ENCODE assay signal across 24 mouse cellular contexts in genomic region chr5:107840549-107841238, GRCm38 (mm10). TPM values are rescaled to one million over a fixed set of nuclear protein-coding genes. Genes with fewer than 3 reads are reported as not detected.
DNase-seq lines count a peak whose midpoint lies in the region; ATAC-seq lines count a peak whose summit lies in the region.
"Had no signal": no experiment of that assay in that cellular context is flagged by ENCODE, and none has a peak within 500 bp of the region (broad histone marks: within the 10 kb centered on the region; RNA-seq: fewer than 3 reads in every experiment).

No protein-coding gene starts in this region.

- H3K4me1 ChIP-seq in forebrain, embryonic 10.5 days, result no peaks in the 10 kb centered on the region
- H3K4me1 ChIP-seq: forebrain, embryonic 13.5 days; hindbrain, embryonic 15.5 days; limb, embryonic 10.5 days had no signal

- peaks cover 27% of the 10 kb centered on the region for H3K36me3 ChIP-seq in forebrain, embryonic 10.5 days (replicated peaks)
- H3K36me3 ChIP-seq: hindbrain, embryonic 15.5 days had no signal

- 94% methylated on average over 5 of the region's 5 CpGs for WGBS in forebrain, embryonic 10.5 days

- H3K4me3 ChIP-seq in forebrain, embryonic 10.5 days, result no peak overlapping the region
- H3K4me3 ChIP-seq: forebrain, embryonic 13.5 days; heart, embryonic 13.5 days; hindbrain, embryonic 15.5 days; limb, embryonic 10.5 days; liver, embryonic 15.5 days had no signal

- peak; percentile 25 to 40 for DNase-seq in CD8-positive naive resting alpha-beta T cell, adult 2 months (ENCODE audit: low read depth in 2 of 2, low spot score in 2 of 2)
- peak; percentile 13 to 23 for DNase-seq in thymus, postnatal 36 days
- no peak for DNase-seq in forebrain, embryonic 10.5 days (ENCODE audit: extremely low spot score, low spot score)
- no peak for DNase-seq in left cerebral cortex, adult 11 months (ENCODE audit: low spot score)
- DNase-seq in left cerebral cortex, postnatal 36 days (ENCODE audit: low spot score in 2 of 2), result no peak
- DNase-seq: cerebellum, adult 9-11 months; heart, postnatal 36 days; kidney, adult 9 months; kidney, postnatal 36 days; right cerebral cortex, postnatal 25 days had no signal

- no peaks in the 10 kb centered on the region for H3K27me3 ChIP-seq in forebrain, embryonic 10.5 days (ENCODE audit: poor library complexity, severe bottlenecking)
- H3K27me3 ChIP-seq: forebrain, embryonic 13.5 days; heart, embryonic 13.5 days; hindbrain, embryonic 15.5 days; liver, embryonic 15.5 days had no signal

- 0 out of 2 replicates have a peak, but pooled peaks have one; percentile 22 for ATAC-seq in common myeloid progenitor, adult 5-6 weeks (replicated peaks; ENCODE audit: low read depth, poor library complexity, severe bottlenecking)
- 0 out of 2 replicates have a peak, but pooled peaks have one; percentile 42 for ATAC-seq in megakaryocyte progenitor cell, adult 5-6 weeks (replicated peaks; ENCODE audit: poor library complexity)
- ATAC-seq: forebrain, embryonic 13.5 days; lung, postnatal 0 days; midbrain, embryonic 16.5 days had no signal

- H3K9me3 ChIP-seq in forebrain, embryonic 10.5 days, result no peaks in the 10 kb centered on the region
- H3K9me3 ChIP-seq: forebrain, embryonic 13.5 days; heart, embryonic 13.5 days; hindbrain, embryonic 15.5 days; limb, embryonic 10.5 days; liver, embryonic 15.5 days had no signal

- intact Hi-C loops in left cerebral cortex, postnatal 36 days (cut with DNase I), result no loop called here

- no peak overlapping the region for H3K27ac ChIP-seq in forebrain, embryonic 10.5 days
- H3K27ac ChIP-seq: forebrain, embryonic 13.5 days; heart, embryonic 13.5 days; hindbrain, embryonic 15.5 days; limb, embryonic 10.5 days; liver, embryonic 15.5 days; stomach, postnatal 0 days had no signal

RNA-seq across cellular contexts. Expression of gene Ube2d2b, which starts 10.8 kb away (rescaled TPM):
- total RNA-seq in common myeloid progenitor, adult 5-6 weeks (2017), result not detected in 2 replicates
- not detected in 2 replicates for total RNA-seq in megakaryocyte progenitor cell, adult 5-6 weeks (2015)
- total RNA-seq in megakaryocyte progenitor cell, adult 5-6 weeks (2017), result not detected in 2 replicates
- 0.21 and 0.30 TPM in 2 replicates for polyA plus RNA-seq in forebrain, embryonic 10.5 days (2016; fragmentation: Nextera tagmentation; extraction: Ambion mirVana)
- total RNA-seq in left cerebral cortex, postnatal 36 days (2021), result not detected
- total RNA-seq: gastrocnemius, postnatal 4 days; heart, postnatal 36 days; layer of hippocampus, postnatal 14 days; megakaryocyte-erythroid progenitor cell, adult 5-6 weeks had no signal
- polyA plus RNA-seq: neural tube, embryonic 11.5 days; stomach, postnatal 0 days had no signal

RNA-seq across cellular contexts. Expression of gene Evi5, which starts 34.2 kb away (rescaled TPM):
- 7.9 and 15.4 TPM in 2 replicates for total RNA-seq in common myeloid progenitor, adult 5-6 weeks (2017)
- 19.5 and 21.4 TPM in 2 replicates for total RNA-seq in megakaryocyte progenitor cell, adult 5-6 weeks (2015)
- total RNA-seq in megakaryocyte progenitor cell, adult 5-6 weeks (2017), result 12.2 and 16.6 TPM in 2 replicates
- 48.0 and 49.6 TPM in 2 replicates for polyA plus RNA-seq in forebrain, embryonic 10.5 days (2016; fragmentation: Nextera tagmentation; extraction: Ambion mirVana)
- 10 to 100 TPM; 73.4 to 88.4 TPM for total RNA-seq in left cerebral cortex, postnatal 36 days (2021)

RNA-seq across cellular contexts. Expression of gene Rpl5, which starts 59.6 kb away (rescaled TPM):
- total RNA-seq in common myeloid progenitor, adult 5-6 weeks (2017), result 363 and 432 TPM in 2 replicates
- 475 and 483 TPM in 2 replicates for total RNA-seq in megakaryocyte progenitor cell, adult 5-6 weeks (2015)
- 228 and 280 TPM in 2 replicates for total RNA-seq in megakaryocyte progenitor cell, adult 5-6 weeks (2017)
- 96.2 and 103 TPM in 2 replicates for polyA plus RNA-seq in forebrain, embryonic 10.5 days (2016; fragmentation: Nextera tagmentation; extraction: Ambion mirVana)
- total RNA-seq in left cerebral cortex, postnatal 36 days (2021), result 10 to 100 TPM; 51.5 to 67.5 TPM

Comparison
In these comparisons a context has a peak if more than half of its experiments do, and no peak if none do; other contexts are left out.
1. DNase-seq: peak in CD8-positive naive resting alpha-beta T cell, adult 2 months (2 of 2) and thymus, postnatal 36 days (2 of 2); none in forebrain, embryonic 10.5 days (single experiment), left cerebral cortex, adult 11 months (single experiment) and left cerebral cortex, postnatal 36 days (0 of 2).